Mouse (Mus musculus) kidney, adult 2 months (tissue): ENCODE measurements around the gene Mat2a.

Source experiments
- CTCF ChIP-seq: fragments of 200-500 bp; conservative IDR thresholded peaks from 2 replicates; pipeline ENCODE4 v1.5.1; 2011; ENCODE audit warnings: low read depth, mild to moderate bottlenecking, control low read depth, low read length, moderate library complexity, mixed read lengths; ENCODE audit not compliant: insufficient read depth, insufficient read length
- POLR2A ChIP-seq: fragments of 200-500 bp; IDR thresholded peaks from one replicate; pipeline ENCODE4 v1.6.1; 2011; ENCODE audit warnings: low read depth, low read length, control low read depth

GRCm38 (mm10) chr6:72454833-72455373, 15.5 kb upstream of the Mat2a start:
- TF ChIP-seq CTCF (no peak), POLR2A (no peak)
